Comparison of ENCODE assay signal across 8 mouse cellular contexts in genomic region chr14:21369127-21369526, GRCm38 (mm10).
DNase-seq lines count a peak whose midpoint lies in the region; ATAC-seq lines count a peak whose summit lies in the region.

No protein-coding gene starts in this region.

- no peaks in the 10 kb centered on the region for H3K27me3 ChIP-seq in heart, embryonic 11.5 days (ENCODE audit: control insufficient read depth, insufficient read depth, low read length)
- no peaks in the 10 kb centered on the region for H3K27me3 ChIP-seq in midbrain, embryonic 12.5 days
- no peaks in the 10 kb centered on the region for H3K27me3 ChIP-seq in stomach, embryonic 14.5 days (ENCODE audit: control insufficient read depth, insufficient read depth, low read length)

- DNase-seq in heart, adult 11 months: peak; percentile 98
- DNase-seq in embryo, embryonic 11 days: peak; percentile 87
- peak; percentile 45 for DNase-seq in gastrocnemius, postnatal 14 days
- peak; percentile 58 to 92 for DNase-seq in left cerebral cortex, adult 8-10 months (ENCODE audit: low spot score in 2 of 2)

- no peak overlapping the region for H3K4me3 ChIP-seq in heart, embryonic 11.5 days (ENCODE audit: low read depth, low read length)
- H3K4me3 ChIP-seq in midbrain, embryonic 12.5 days: no peak overlapping the region
- H3K4me3 ChIP-seq in stomach, embryonic 14.5 days (ENCODE audit: low read depth, low read length): no peak overlapping the region

- no peak overlapping the region for H3K27ac ChIP-seq in heart, embryonic 11.5 days (ENCODE audit: low read depth, low read length)
- peak overlapping the region; percentile 78 for H3K27ac ChIP-seq in midbrain, embryonic 12.5 days (replicated peaks)
- no peak overlapping the region for H3K27ac ChIP-seq in stomach, embryonic 14.5 days (ENCODE audit: low read length)

- intact Hi-C loops in gastrocnemius, postnatal 14 days (cut with DNase I; ENCODE audit: low total_unique reads): no loop called here

- H3K36me3 ChIP-seq in heart, embryonic 11.5 days (ENCODE audit: control insufficient read depth, insufficient read depth, low read length): no peaks in the 10 kb centered on the region
- no peaks in the 10 kb centered on the region for H3K36me3 ChIP-seq in midbrain, embryonic 12.5 days
- H3K36me3 ChIP-seq in stomach, embryonic 14.5 days (ENCODE audit: control insufficient read depth, insufficient read depth, low read length): no peaks in the 10 kb centered on the region

- no peak overlapping the region for H3K4me2 ChIP-seq in heart, embryonic 11.5 days
- H3K4me2 ChIP-seq in midbrain, embryonic 12.5 days (replicated peaks): peak overlapping the region; percentile 21
- no peak overlapping the region for H3K4me2 ChIP-seq in stomach, embryonic 14.5 days (replicated peaks; ENCODE audit: low read depth, low read length)

- ATAC-seq in heart, embryonic 11.5 days (replicated peaks; ENCODE audit: insufficient number of reproducible peaks, low FRiP score, low TSS enrichment): no peak
- peak; percentile 60 for ATAC-seq in inflammation-experienced regulatory T-cells, adult 6 months
- peak; percentile 93 for ATAC-seq in midbrain, embryonic 12.5 days (ENCODE audit: low FRiP score, low read depth)
- ATAC-seq in stomach, embryonic 14.5 days (ENCODE audit: insufficient number of reproducible peaks, insufficient read depth, low FRiP score, low read depth): peak; percentile 86

- no peaks in the 10 kb centered on the region for H3K4me1 ChIP-seq in heart, embryonic 11.5 days (ENCODE audit: control insufficient read depth, insufficient read depth, low read length)
- peaks cover 23% of the 10 kb centered on the region for H3K4me1 ChIP-seq in midbrain, embryonic 12.5 days
- H3K4me1 ChIP-seq in stomach, embryonic 14.5 days (ENCODE audit: control insufficient read depth, insufficient read depth, low read length): 0 out of 2 replicates have a peak, but pooled peaks cover 3% of the 10 kb centered on the region

- H3K9ac ChIP-seq in heart, embryonic 11.5 days (ENCODE audit: low read depth, low read length): no peak overlapping the region
- no peak overlapping the region for H3K9ac ChIP-seq in midbrain, embryonic 12.5 days (replicated peaks)
- H3K9ac ChIP-seq in stomach, embryonic 14.5 days (replicated peaks; ENCODE audit: low read depth, low read length): no peak overlapping the region

- WGBS in heart, embryonic 11.5 days (ENCODE audit: insufficient replicate concordance): 52% methylated on average over 5 of the region's 5 CpGs
- 6% methylated on average over 5 of the region's 5 CpGs for WGBS in midbrain, embryonic 12.5 days
- WGBS in stomach, embryonic 14.5 days: 5% methylated on average over 5 of the region's 5 CpGs

- no peaks in the 10 kb centered on the region for H3K9me3 ChIP-seq in heart, embryonic 11.5 days (replicated peaks; ENCODE audit: control insufficient read depth, low read length)
- no peaks in the 10 kb centered on the region for H3K9me3 ChIP-seq in midbrain, embryonic 12.5 days
- no peaks in the 10 kb centered on the region for H3K9me3 ChIP-seq in stomach, embryonic 14.5 days (ENCODE audit: control insufficient read depth, low read depth, low read length)

Comparison
In these comparisons a context has a peak if more than half of its experiments do, and no peak if none do; other contexts are left out.
1. DNase-seq: peak in every context shown above with its lines; median percentile 98 in heart, adult 11 months; 87 in embryo, embryonic 11 days; 75 in left cerebral cortex, adult 8-10 months; 45 in gastrocnemius, postnatal 14 days.